Mouse (Mus musculus) kidney, embryonic 14.5 days (tissue): ENCODE data around the gene Zbtb43. TPM values are rescaled to one million over a fixed set of nuclear protein-coding genes. Genes with fewer than 3 reads are reported as not detected.

Source experiments
- ATAC-seq: fragments of 200-750 bp; cut with Nextera tagmentation; 2 replicates; pipeline ENCODE4 v1.8.0; 2017; ENCODE audit warnings: moderate number of reproducible peaks, mild to moderate bottlenecking, moderate TSS enrichment, moderate library complexity; ENCODE audit not compliant: low FRiP score, low TSS enrichment
- H3K27ac ChIP-seq: fragments of 300-500 bp; sonication (generic); 2 replicates; pipeline ENCODE4 v1.5.1; 2014; ENCODE audit warnings: low read depth, mild to moderate bottlenecking, low read length, moderate library complexity, mixed read lengths
- H3K27me3 ChIP-seq: fragments of 300-500 bp; sonication (generic); 2 replicates; pipeline ENCODE4 v1.6.1; 2014; ENCODE audit warnings: mild to moderate bottlenecking, low read length; ENCODE audit not compliant: control insufficient read depth, insufficient read depth
- H3K36me3 ChIP-seq: fragments of 300-500 bp; sonication (generic); 2 replicates; pipeline ENCODE4 v1.6.1; 2014; ENCODE audit warnings: low read length, mixed read lengths; ENCODE audit not compliant: control insufficient read depth, insufficient read depth
- H3K4me1 ChIP-seq: fragments of 300-500 bp; sonication (generic); 2 replicates; pipeline ENCODE4 v1.6.1; 2014; ENCODE audit warnings: low read length, mixed read lengths; ENCODE audit not compliant: control insufficient read depth, insufficient read depth
- H3K4me2 ChIP-seq: fragments of 300-500 bp; sonication (generic); replicated peaks from 2 replicates; pipeline ENCODE4 v1.6.1; 2014; ENCODE audit warnings: low read depth, mild to moderate bottlenecking, low read length
- H3K4me3 ChIP-seq: fragments of 300-500 bp; sonication (generic); 2 replicates; pipeline ENCODE4 v1.5.1; 2014; ENCODE audit warnings: mild to moderate bottlenecking, low read length
- H3K9ac ChIP-seq: fragments of 300-500 bp; sonication (generic); 2 replicates; pipeline ENCODE4 v1.6.1; 2014; ENCODE audit warnings: low read depth, mild to moderate bottlenecking, low read length, moderate library complexity
- H3K9me3 ChIP-seq: fragments of 300-500 bp; sonication (generic); 2 replicates; pipeline ENCODE4 v1.6.1; 2016; ENCODE audit warnings: low read length; ENCODE audit not compliant: control insufficient read depth
- WGBS: fragments of 180-500 bp; shearing (Covaris S2); extraction: QIAGEN DNeasy Blood & Tissue Kit; methylation state at CpG from one replicate; pipeline ENCODE4 v1.1.7; 2014; 5-methylcytosine and 5-hydroxymethylcytosine counted together
- polyA plus RNA-seq: library from polyadenylated mRNA; unstranded; fragments of >200 nt; fragmentation: Nextera tagmentation; extraction: Ambion mirVana; gene quantifications from 2 replicates; pipeline ENCODE4 v1.2.1, GENCODE M21; 2014

The Zbtb43 gene
- polyA plus RNA-seq, 1 experiment from 2014 or later = 25.5 TPM

- Histone ChIP-seq H3K4me3 (no peak overlapping the region), H3K4me1 (no peaks in the 10 kb centered on the region), H3K4me2 (0 out of 2 replicates have a peak overlapping the region, but pooled peaks have one; percentile 5), H3K27ac (no peak overlapping the region), H3K9ac (no peak overlapping the region), H3K27me3 (no peaks in the 10 kb centered on the region), H3K9me3 (no peaks in the 10 kb centered on the region), H3K36me3 (no peaks in the 10 kb centered on the region)
- WGBS = 10% methylated on average over 9 of the region's 9 CpGs
- peak; percentile 68 for ATAC-seq
These were observed 28.2 kb downstream of the Zbtb43 start for GRCm38 (mm10) chr2:33439980-33440670.

DNA sequence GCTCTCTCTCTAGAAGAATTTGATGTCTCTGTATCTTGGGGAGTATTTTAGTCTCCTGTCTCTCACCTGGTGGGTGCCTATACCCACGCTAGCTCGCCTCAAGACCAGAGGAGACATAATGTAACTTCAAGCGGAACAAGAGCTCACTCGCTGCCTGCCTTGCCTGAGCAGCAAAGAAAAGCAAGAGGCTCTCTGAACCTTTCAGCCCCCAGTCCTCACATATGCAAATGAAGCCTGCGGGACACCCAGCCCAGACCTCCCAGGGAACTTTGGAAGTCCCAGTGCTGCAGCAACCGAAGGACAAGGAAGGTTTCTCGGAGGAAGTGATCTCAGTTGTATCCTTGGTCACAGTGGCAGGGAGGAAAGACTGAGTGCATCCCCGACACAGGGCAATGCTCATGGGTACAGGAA is 28.9 kb downstream of the Zbtb43 start:
- H3K4me2 ChIP-seq = 0 out of 2 replicates have a peak overlapping the region, but pooled peaks have one; percentile 5
- no peaks in the 10 kb centered on the region for H3K27me3 ChIP-seq
- no peaks in the 10 kb centered on the region for H3K4me1 ChIP-seq
- 9% methylated on average over 8 of the region's 8 CpGs for WGBS
- no peaks in the 10 kb centered on the region for H3K9me3 ChIP-seq
- no peak overlapping the region for H3K9ac ChIP-seq
- no peak overlapping the region for H3K4me3 ChIP-seq
- H3K36me3 ChIP-seq = no peaks in the 10 kb centered on the region
- H3K27ac ChIP-seq = no peak overlapping the region
- ATAC-seq = 0 out of 2 replicates have a peak, but pooled peaks have one; percentile 9

DNA sequence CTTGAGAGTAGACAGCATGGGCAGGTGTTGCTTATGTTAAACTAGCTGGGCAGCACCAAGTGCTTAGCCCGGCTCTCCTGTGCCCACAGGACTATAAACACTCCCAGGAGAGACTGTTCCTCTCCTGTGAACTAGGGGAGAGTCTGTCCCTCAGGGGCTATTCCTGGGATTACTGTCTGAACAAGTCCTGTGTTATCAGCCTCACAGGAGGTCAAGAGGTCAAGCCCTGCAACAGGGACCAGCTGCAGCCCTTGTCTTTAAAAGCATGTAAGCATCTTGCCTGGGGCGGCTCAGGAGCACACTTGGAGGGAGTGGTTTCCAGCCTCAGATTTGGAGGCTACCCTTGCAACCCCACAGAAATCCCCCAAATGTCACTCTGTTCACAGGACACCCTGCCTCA is 30.0 kb downstream of the Zbtb43 start:
- Histone ChIP-seq H3K9me3 (no peaks in the 10 kb centered on the region), H3K36me3 (no peaks in the 10 kb centered on the region), H3K4me2 (no peak overlapping the region), H3K4me1 (no peaks in the 10 kb centered on the region), H3K9ac (no peak overlapping the region), H3K4me3 (no peak overlapping the region), H3K27me3 (no peaks in the 10 kb centered on the region), H3K27ac (no peak overlapping the region)
- WGBS = 43% methylated on average over 2 of the region's 2 CpGs
- no peak for ATAC-seq

DNA sequence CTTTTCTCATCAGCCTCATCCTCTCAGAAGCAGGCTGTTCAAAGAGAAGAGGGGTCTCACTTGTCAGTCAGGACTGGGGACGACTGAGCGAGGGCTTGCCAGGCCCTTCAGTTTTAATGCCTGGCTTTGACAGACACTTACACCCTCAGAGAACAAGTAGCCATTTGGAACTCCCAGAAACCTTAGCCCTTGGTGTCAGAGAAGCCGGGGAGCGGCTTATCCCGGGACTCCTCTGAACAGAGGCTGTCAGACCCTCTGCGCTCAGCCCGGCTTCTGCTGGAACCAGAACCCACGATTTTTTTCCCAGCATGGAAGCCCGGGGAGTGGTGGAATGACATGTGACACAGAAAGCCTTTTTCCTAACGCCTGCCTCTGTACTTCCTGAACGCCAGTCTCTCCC is 31.2 kb downstream of the Zbtb43 start:
- ATAC-seq = no peak
- WGBS = 55% methylated on average over 11 of the region's 11 CpGs
- no peak overlapping the region for H3K27ac ChIP-seq

DNA sequence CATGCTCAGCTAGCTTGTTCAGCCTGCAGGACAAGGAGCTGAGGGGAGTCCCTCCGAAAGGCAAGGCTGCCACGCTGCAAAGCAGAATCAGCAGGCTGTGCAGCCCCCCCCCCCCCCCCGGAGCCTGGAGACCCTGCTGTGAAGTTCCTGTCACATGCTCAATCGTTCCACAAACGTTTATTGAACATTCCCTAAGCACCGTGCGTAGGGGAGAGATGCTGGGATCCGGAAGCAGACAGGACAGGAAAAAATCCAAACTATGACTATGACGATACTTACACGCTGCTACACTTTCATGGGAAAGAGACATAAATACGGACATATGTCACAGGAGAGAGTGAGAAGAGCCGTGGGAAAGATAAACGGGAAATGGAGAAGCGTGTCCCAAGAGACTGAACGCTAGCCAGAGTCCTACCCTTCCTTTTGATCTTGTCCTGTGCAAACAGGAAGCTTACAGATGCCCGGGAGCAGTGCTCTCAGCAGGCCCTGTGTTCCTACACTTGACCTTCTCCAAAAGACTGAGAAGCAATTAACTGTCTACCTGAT is 32.3 kb downstream of the Zbtb43 start:
- peak overlapping the region; percentile 14; the same call in 1 of the 2 replicates for H3K9ac ChIP-seq
- WGBS = 1% methylated on average over 16 of the region's 16 CpGs
- 0 out of 2 replicates have a peak overlapping the region, but pooled peaks have one; percentile 12 for H3K4me3 ChIP-seq
- ATAC-seq = no peak
- H3K9me3 ChIP-seq = no peaks in the 10 kb centered on the region
- H3K27ac ChIP-seq = no peak overlapping the region
- H3K27me3 ChIP-seq = no peaks in the 10 kb centered on the region
- peak overlapping the region; percentile 38 for H3K4me2 ChIP-seq
- no peaks in the 10 kb centered on the region for H3K4me1 ChIP-seq
- no peaks in the 10 kb centered on the region for H3K36me3 ChIP-seq

More for the DNA sequence above, 31.2 kb downstream of the Zbtb43 start:
- no peaks in the 10 kb centered on the region for H3K4me1 ChIP-seq
- no peak overlapping the region for H3K9ac ChIP-seq
- H3K36me3 ChIP-seq = no peaks in the 10 kb centered on the region
- H3K4me3 ChIP-seq = no peak overlapping the region
- H3K9me3 ChIP-seq = no peaks in the 10 kb centered on the region
- no peaks in the 10 kb centered on the region for H3K27me3 ChIP-seq
- no peak overlapping the region for H3K4me2 ChIP-seq

DNA sequence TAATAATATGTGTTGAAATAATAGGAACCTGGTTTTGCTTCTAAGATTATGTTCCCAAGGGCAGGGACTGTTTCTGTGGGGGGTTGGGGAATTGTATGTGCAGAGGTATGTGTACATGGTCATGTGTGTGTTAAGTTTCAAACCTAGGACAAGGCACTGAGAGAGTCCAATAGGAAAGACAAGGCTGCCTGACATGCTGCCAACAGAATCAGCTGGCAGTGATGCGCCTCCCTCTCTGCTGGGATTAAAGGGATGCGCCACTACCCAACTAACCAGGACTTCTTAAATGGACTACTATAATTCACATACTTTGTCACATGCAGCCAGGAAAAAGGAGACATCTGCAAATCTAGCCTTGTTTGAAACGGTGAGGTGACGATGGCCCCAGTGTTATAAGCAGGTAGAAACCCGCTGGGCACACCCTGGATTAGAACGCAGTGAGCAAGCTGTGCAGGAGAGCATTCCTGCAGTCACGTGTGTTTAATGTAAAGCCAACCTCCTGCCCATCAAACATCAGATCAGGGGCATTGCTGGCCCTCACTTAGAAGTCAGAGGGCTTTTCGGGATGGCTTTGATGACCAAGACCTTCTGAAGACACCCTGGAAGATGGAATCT is 33.2 kb downstream of the Zbtb43 start:
- Histone ChIP-seq H3K4me3 (no peak overlapping the region), H3K4me2 (no peak overlapping the region), H3K36me3 (no peaks in the 10 kb centered on the region), H3K27ac (no peak overlapping the region), H3K27me3 (no peaks in the 10 kb centered on the region), H3K9me3 (no peaks in the 10 kb centered on the region), H3K4me1 (peaks cover 3% of the 10 kb centered on the region), H3K9ac (no peak overlapping the region)
- WGBS = 45% methylated on average over 8 of the region's 8 CpGs
- ATAC-seq = no peak

- H3K4me3 ChIP-seq = no peak overlapping the region
- no peak overlapping the region for H3K9ac ChIP-seq
- H3K4me2 ChIP-seq = no peak overlapping the region
- H3K4me1 ChIP-seq = peaks cover 14% of the 10 kb centered on the region
- H3K27ac ChIP-seq = no peak overlapping the region
- no peaks in the 10 kb centered on the region for H3K9me3 ChIP-seq
- no peaks in the 10 kb centered on the region for H3K27me3 ChIP-seq
- ATAC-seq = no peak
- WGBS = 68% methylated on average over 5 of the region's 5 CpGs
- no peaks in the 10 kb centered on the region for H3K36me3 ChIP-seq
These were observed 35.5 kb downstream of the Zbtb43 start for GRCm38 (mm10) chr2:33432877-33433276.

GRCm38 (mm10) chr2:33430771-33431699 is 37.3 kb downstream of the Zbtb43 start, which contains the start of gene Zbtb34:
Gene Zbtb34 (minus strand): TSS chr2:33431324.
- H3K4me2 ChIP-seq = peak within 1 kb of the TSS; percentile 66
- H3K9me3 ChIP-seq = no peaks in the 10 kb centered on the region
- WGBS = under 1% methylated on average over 67 of the region's 102 CpGs
- peak within 1 kb of the TSS; percentile 89 for H3K4me3 ChIP-seq
- H3K27ac ChIP-seq = peak within 1 kb of the TSS; percentile 17; the same call in 1 of the 2 replicates
- peak within 1 kb of the TSS; percentile 95 for H3K9ac ChIP-seq
- peaks cover 14% of the 10 kb centered on the region for H3K4me1 ChIP-seq
- H3K36me3 ChIP-seq = peaks cover 11% of the 10 kb centered on the region; the same call in 1 of the 2 replicates
- no peaks in the 10 kb centered on the region for H3K27me3 ChIP-seq
- ATAC-seq = peak; percentile 74
